Mouse (Mus musculus): ENCODE results near the gene Gm49378. TPM values are rescaled to one million over a fixed set of nuclear protein-coding genes. Genes with fewer than 3 reads are reported as not detected.

The Gm49378 gene
- polyA plus RNA-seq, 1 experiment from 2014 or later: 1.4 TPM

GRCm38 (mm10) chr14:55598521-55599390, 38.9 kb downstream of the Gm49378 start:
- no peak for ATAC-seq (replicated peaks; ENCODE audit: low FRiP score)
- Histone ChIP-seq H3K27me3 (no peaks in the 10 kb centered on the region), H3K9ac (no peak overlapping the region), H3K9me3 (replicated peaks) (no peaks in the 10 kb centered on the region), H3K4me3 (replicated peaks) (no peak overlapping the region), H3K36me3 (peaks cover 93% of the 10 kb centered on the region), H3K4me1 (peaks cover 12% of the 10 kb centered on the region), H3K4me2 (no peak overlapping the region), H3K27ac (no peak overlapping the region)
- WGBS: 89% methylated on average over 21 of the region's 21 CpGs

GRCm38 (mm10) chr14:55596036-55596690, 41.5 kb downstream of the Gm49378 start:
- Histone ChIP-seq H3K27me3 (no peaks in the 10 kb centered on the region), H3K27ac (no peak overlapping the region), H3K4me1 (peaks cover 18% of the 10 kb centered on the region), H3K4me2 (no peak overlapping the region), H3K9me3 (replicated peaks) (no peaks in the 10 kb centered on the region), H3K4me3 (replicated peaks) (no peak overlapping the region), H3K36me3 (peaks cover 74% of the 10 kb centered on the region), H3K9ac (no peak overlapping the region)
- no peak for ATAC-seq (replicated peaks; ENCODE audit: low FRiP score)
- WGBS: 86% methylated on average over 13 of the region's 13 CpGs

GRCm38 (mm10) chr14:55592226-55592625, 45.5 kb downstream of the Gm49378 start:
- H3K27ac ChIP-seq: peak overlapping the region; percentile 99
- peak overlapping the region; percentile 86 for H3K9ac ChIP-seq
- H3K9me3 ChIP-seq (replicated peaks): no peaks in the 10 kb centered on the region
- H3K4me3 ChIP-seq (replicated peaks): peak overlapping the region; percentile 87
- 2% methylated on average over 16 of the region's 16 CpGs for WGBS
- no peak for ATAC-seq (replicated peaks; ENCODE audit: low FRiP score)
- peaks cover 55% of the 10 kb centered on the region for H3K36me3 ChIP-seq
- H3K4me1 ChIP-seq: peaks cover 31% of the 10 kb centered on the region
- H3K4me2 ChIP-seq: peak overlapping the region; percentile 89
- H3K27me3 ChIP-seq: no peaks in the 10 kb centered on the region

GRCm38 (mm10) chr14:55591331-55591891, 46.3 kb downstream of the Gm49378 start, which contains the start of gene Rnf31:
Rnf31 (plus strand) TSS chr14:55591708.
- H3K4me2 ChIP-seq: peak within 1 kb of the TSS; percentile 89
- H3K4me1 ChIP-seq: peaks cover 31% of the 10 kb centered on the region
- peak within 1 kb of the TSS; percentile 87 for H3K4me3 ChIP-seq (replicated peaks)
- H3K27me3 ChIP-seq: no peaks in the 10 kb centered on the region
- H3K27ac ChIP-seq: peak within 1 kb of the TSS; percentile 99
- H3K9ac ChIP-seq: peak within 1 kb of the TSS; percentile 86
- no peaks in the 10 kb centered on the region for H3K9me3 ChIP-seq (replicated peaks)
- ATAC-seq (replicated peaks; ENCODE audit: low FRiP score): peak; percentile 91
- peaks cover 54% of the 10 kb centered on the region for H3K36me3 ChIP-seq
- WGBS: under 1% methylated on average over 33 of the region's 33 CpGs

- peak within 1 kb of the TSS; percentile 99 for H3K27ac ChIP-seq
- H3K36me3 ChIP-seq: peaks cover 48% of the 10 kb centered on the region
- peak within 1 kb of the TSS; percentile 89 for H3K4me2 ChIP-seq
- H3K4me3 ChIP-seq (replicated peaks): peak within 1 kb of the TSS; percentile 87
- no peaks in the 10 kb centered on the region for H3K9me3 ChIP-seq (replicated peaks)
- under 1% methylated on average over 22 of the region's 22 CpGs for WGBS
- no peaks in the 10 kb centered on the region for H3K27me3 ChIP-seq
- H3K4me1 ChIP-seq: peaks cover 31% of the 10 kb centered on the region
- ATAC-seq (replicated peaks; ENCODE audit: low FRiP score): peak; percentile 97
- H3K9ac ChIP-seq: peak within 1 kb of the TSS; percentile 86
Observed at GRCm38 (mm10) chr14:55590748-55591330, 46.9 kb downstream of the Gm49378 start, which contains the start of gene Psme2. Psme2 (minus strand) TSS chr14:55591113.

- peaks cover 35% of the 10 kb centered on the region for H3K4me1 ChIP-seq
- 81% methylated on average over 11 of the region's 11 CpGs for WGBS
- no peaks in the 10 kb centered on the region for H3K9me3 ChIP-seq (replicated peaks)
- peaks cover 39% of the 10 kb centered on the region for H3K36me3 ChIP-seq
- H3K4me3 ChIP-seq (replicated peaks): peak overlapping the region; percentile 87
- H3K27me3 ChIP-seq: no peaks in the 10 kb centered on the region
- H3K4me2 ChIP-seq: peak overlapping the region; percentile 89
- no peak for ATAC-seq (replicated peaks; ENCODE audit: low FRiP score)
- H3K27ac ChIP-seq: peak overlapping the region; percentile 99
- H3K9ac ChIP-seq: peak overlapping the region; percentile 46
Observed at GRCm38 (mm10) chr14:55589771-55590448, 47.8 kb downstream of the Gm49378 start.

- peaks cover 33% of the 10 kb centered on the region for H3K36me3 ChIP-seq
- H3K4me3 ChIP-seq (replicated peaks): 0 out of 2 replicates have a peak overlapping the region, but pooled peaks have one; percentile 7
- H3K9me3 ChIP-seq (replicated peaks): no peaks in the 10 kb centered on the region
- no peaks in the 10 kb centered on the region for H3K27me3 ChIP-seq
- H3K4me1 ChIP-seq: peaks cover 41% of the 10 kb centered on the region
- H3K9ac ChIP-seq: no peak overlapping the region
- ATAC-seq (replicated peaks; ENCODE audit: low FRiP score): no peak
- WGBS: 94% methylated on average over 5 of the region's 5 CpGs
- no peak overlapping the region for H3K27ac ChIP-seq
- H3K4me2 ChIP-seq: no peak overlapping the region
Observed at GRCm38 (mm10) chr14:55589271-55589670, 48.4 kb downstream of the Gm49378 start.

GRCm38 (mm10) chr14:55586149-55586548, 51.5 kb downstream of the Gm49378 start:
- peaks cover 24% of the 10 kb centered on the region for H3K4me1 ChIP-seq
- no peak overlapping the region for H3K4me2 ChIP-seq
- 89% methylated on average over 2 of the region's 2 CpGs for WGBS
- no peak overlapping the region for H3K27ac ChIP-seq
- H3K9ac ChIP-seq: no peak overlapping the region
- H3K27me3 ChIP-seq: no peaks in the 10 kb centered on the region
- H3K9me3 ChIP-seq (replicated peaks): no peaks in the 10 kb centered on the region
- peaks cover 32% of the 10 kb centered on the region for H3K36me3 ChIP-seq
- ATAC-seq (replicated peaks; ENCODE audit: low FRiP score): no peak
- no peak overlapping the region for H3K4me3 ChIP-seq (replicated peaks)

- no peak overlapping the region for H3K27ac ChIP-seq
- peaks cover 24% of the 10 kb centered on the region for H3K4me1 ChIP-seq
- H3K4me3 ChIP-seq (replicated peaks): peak overlapping the region; percentile 58; the same call in 1 of the 2 replicates
- peak overlapping the region; percentile 93 for H3K4me2 ChIP-seq
- no peaks in the 10 kb centered on the region for H3K9me3 ChIP-seq (replicated peaks)
- H3K36me3 ChIP-seq: peaks cover 38% of the 10 kb centered on the region
- no peak for ATAC-seq (replicated peaks; ENCODE audit: low FRiP score)
- H3K9ac ChIP-seq: no peak overlapping the region
- H3K27me3 ChIP-seq: no peaks in the 10 kb centered on the region
- 56% methylated on average over 6 of the region's 6 CpGs for WGBS
Observed at GRCm38 (mm10) chr14:55585566-55585960, 52.1 kb downstream of the Gm49378 start.

- WGBS: 3% methylated on average over 43 of the region's 43 CpGs
- Histone ChIP-seq H3K27ac (no peak within 1 kb of the TSS), H3K4me1 (peaks cover 19% of the 10 kb centered on the region), H3K36me3 (peaks cover 44% of the 10 kb centered on the region), H3K27me3 (no peaks in the 10 kb centered on the region), H3K4me3 (replicated peaks) (peak within 1 kb of the TSS; percentile 58), H3K9me3 (replicated peaks) (no peaks in the 10 kb centered on the region), H3K4me2 (peak within 1 kb of the TSS; percentile 93), H3K9ac (peak within 1 kb of the TSS; percentile 40)
- peak; percentile 88 for ATAC-seq (replicated peaks; ENCODE audit: low FRiP score)
Observed at GRCm38 (mm10) chr14:55584702-55585565, 52.8 kb downstream of the Gm49378 start, which contains the start of gene Emc9. Emc9 (minus strand) TSS chr14:55585302.

Measured in kidney, embryonic 15.5 days (tissue).